Mouse (Mus musculus): Measurements from ENCODE around the gene Vmn2r65.

Gene Vmn2r65

GRCm38 (mm10) chr7:84964015-84964414 lies at the start of gene Vmn2r65:
Vmn2r65 (minus strand) TSS chr7:84964115.
- DNase-seq, result no peak

- no peak for DNase-seq
These were observed 48.3 kb upstream of the Vmn2r65 start, which contains the start of gene Vmn2r66 for GRCm38 (mm10) chr7:85012168-85012567. Vmn2r66 (minus strand) TSS chr7:85012268.

- no peak for DNase-seq
These were observed 32.8 kb upstream of the Vmn2r65 start for GRCm38 (mm10) chr7:84996694-84997093.
